Mouse (Mus musculus) hindbrain, embryonic 10.5 days (tissue): ENCODE data around the gene Sort1. TPM values are rescaled to one million over a fixed set of nuclear protein-coding genes. Genes with fewer than 3 reads are reported as not detected.
A peak's percentile ranks its signal among the peaks of the same experiment; 100 is the strongest.
"Not testable (repeated sequence)": the region's sequence is repeated elsewhere in the genome, so short reads cannot be mapped to it uniquely, and the experiment has no call there.

Source experiments
- DNase-seq: peaks from one replicate; pipeline ENCODE4 v3.0.0-alpha.2; 2017; ENCODE audit warnings: low spot score
- H3K27ac ChIP-seq: fragments of 300-500 bp; sonication (generic); 2 replicates; pipeline ENCODE4 v1.5.1; 2016; ENCODE audit warnings: mild to moderate bottlenecking, moderate library complexity
- H3K27me3 ChIP-seq: fragments of 300-500 bp; sonication (generic); 2 replicates; pipeline ENCODE4 v1.6.1; 2016; ENCODE audit warnings: mild to moderate bottlenecking; ENCODE audit not compliant: poor library complexity, insufficient read depth, severe bottlenecking
- H3K36me3 ChIP-seq: fragments of 300-500 bp; sonication (generic); 2 replicates; pipeline ENCODE4 v1.6.1; 2016; ENCODE audit warnings: mild to moderate bottlenecking, moderate library complexity
- H3K4me1 ChIP-seq: fragments of 300-500 bp; sonication (generic); replicated peaks from 2 replicates; pipeline ENCODE4 v1.6.1; 2016; ENCODE audit warnings: mild to moderate bottlenecking
- H3K4me3 ChIP-seq: fragments of 300-500 bp; sonication (generic); 2 replicates; pipeline ENCODE4 v1.5.1; 2016; ENCODE audit warnings: mild to moderate bottlenecking, moderate library complexity
- H3K9me3 ChIP-seq: fragments of 300-500 bp; sonication (generic); 2 replicates; pipeline ENCODE4 v1.6.1; 2016; ENCODE audit warnings: mild to moderate bottlenecking, moderate library complexity
- WGBS: fragments of 180-500 bp; shearing (Covaris S2); methylation state at CpG from one replicate; pipeline ENCODE4 v1.1.7; 2016; 5-methylcytosine and 5-hydroxymethylcytosine counted together
- polyA plus RNA-seq: library from polyadenylated mRNA; unstranded; fragments of >200 nt; fragmentation: Nextera tagmentation; extraction: Ambion mirVana; gene quantifications from 2 replicates; pipeline ENCODE4 v1.2.1, GENCODE M21; 2016

The Sort1 gene
- 15.9 and 19.7 TPM in 2 replicates for polyA plus RNA-seq

DNA sequence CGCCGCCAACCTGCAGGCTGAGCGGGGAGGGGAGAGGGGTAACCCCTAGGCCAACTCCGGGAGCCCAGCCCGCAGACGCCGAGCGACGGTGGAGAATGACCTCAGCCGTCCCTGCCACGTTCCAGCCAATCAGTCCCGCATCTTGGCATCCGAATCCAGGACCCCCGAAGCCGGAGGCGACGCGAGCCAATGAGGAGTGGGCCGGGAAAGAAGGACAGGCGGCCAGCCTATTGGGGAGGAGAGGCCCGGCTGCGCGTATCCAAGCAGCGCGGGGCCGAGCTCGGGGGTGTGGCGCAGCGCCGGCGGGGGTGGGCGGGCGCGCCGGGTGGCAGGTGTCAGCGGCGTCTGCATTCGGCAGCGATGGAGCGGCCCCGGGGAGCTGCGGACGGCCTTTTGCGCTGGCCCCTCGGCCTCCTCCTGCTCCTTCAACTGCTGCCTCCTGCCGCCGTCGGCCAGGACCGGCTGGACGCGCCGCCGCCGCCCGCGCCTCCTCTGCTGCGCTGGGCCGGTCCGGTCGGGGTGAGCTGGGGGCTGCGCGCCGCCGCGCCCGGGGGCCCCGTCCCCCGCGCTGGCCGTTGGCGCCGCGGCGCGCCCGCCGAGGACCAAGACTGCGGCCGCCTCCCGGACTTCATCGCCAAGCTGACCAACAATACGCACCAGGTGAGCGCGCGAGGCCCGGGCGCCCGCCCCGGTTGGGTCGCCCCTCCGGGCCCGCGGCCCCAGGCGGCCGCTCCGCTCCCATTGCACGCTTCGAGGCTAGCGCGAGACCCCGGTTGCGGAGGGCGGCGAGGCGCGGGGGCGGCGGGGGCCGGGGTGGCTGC is at the start of gene Sort1:
TSS of gene Sort1 (plus strand) at position 302 of the 821 bp plus-strand sequence.
- H3K9me3 ChIP-seq, result no peaks in the 10 kb centered on the region
- peaks cover 58% of the 10 kb centered on the region for H3K4me1 ChIP-seq
- peak within 1 kb of the TSS; percentile 95 for H3K27ac ChIP-seq
- DNase-seq, result peak; percentile 98
- H3K36me3 ChIP-seq, result peaks cover 15% of the 10 kb centered on the region
- no peaks in the 10 kb centered on the region for H3K27me3 ChIP-seq
- WGBS, result under 1% methylated on average over 109 of the region's 109 CpGs
- H3K4me3 ChIP-seq, result peak within 1 kb of the TSS; percentile 95

DNA sequence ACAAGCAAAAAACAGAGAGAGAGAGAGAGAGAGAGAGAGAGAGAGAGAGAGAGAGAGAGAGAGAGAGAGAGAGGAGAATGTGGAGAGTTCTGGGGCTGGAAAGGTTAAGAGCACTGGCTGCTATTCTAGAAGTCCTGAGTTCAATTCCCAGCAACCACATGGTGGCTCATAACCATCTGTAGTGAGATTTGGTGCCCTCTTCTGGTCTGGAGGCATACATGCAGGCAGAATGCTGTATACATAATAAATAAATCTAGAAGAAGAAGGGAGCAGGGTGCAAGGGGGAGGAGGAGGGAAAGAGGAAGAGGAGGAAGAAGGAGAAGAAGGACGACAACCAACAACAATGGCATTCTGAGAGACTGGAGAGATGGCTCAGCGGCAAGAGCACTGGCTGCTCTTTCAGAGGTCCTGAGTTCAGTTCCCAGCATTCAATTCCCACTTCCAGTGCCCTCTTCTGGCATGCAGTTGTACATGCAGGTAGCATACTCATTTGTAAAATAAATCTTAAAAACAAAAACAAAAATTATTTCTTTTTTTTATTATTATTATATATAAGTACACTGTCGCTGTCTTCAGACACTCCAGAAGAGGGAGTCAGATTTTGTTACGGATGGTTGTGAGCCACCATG is 46.3 kb upstream of the Sort1 start:
- not testable (repeated sequence) for H3K36me3 ChIP-seq

DNA sequence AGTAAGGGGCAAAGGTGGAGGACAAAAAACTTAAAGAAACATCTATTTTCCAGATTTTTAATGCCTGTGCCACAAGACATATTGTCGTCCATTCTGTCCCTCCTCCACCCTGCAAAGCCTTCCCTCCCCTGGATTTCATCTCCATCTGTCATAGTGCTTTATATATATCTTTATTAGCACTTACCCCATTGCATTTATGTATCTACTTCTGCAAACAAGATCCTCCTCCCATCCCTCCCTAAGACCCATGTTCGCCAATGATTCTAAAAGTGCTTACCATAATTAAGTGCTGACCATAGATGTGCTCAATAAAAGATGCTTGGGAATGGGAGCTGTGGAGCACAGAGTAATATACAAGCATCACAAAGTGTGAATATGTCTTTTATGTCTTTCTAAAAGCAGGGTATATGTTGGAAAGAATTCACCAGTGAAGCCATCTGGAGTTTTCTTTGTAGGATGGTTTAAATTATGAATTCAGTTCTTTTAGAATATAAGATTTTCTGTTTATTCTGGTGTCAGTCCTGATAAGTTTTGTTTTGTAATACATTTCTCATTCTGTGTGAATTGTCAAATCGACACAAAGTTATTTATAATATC is 42.5 kb upstream of the Sort1 start:
- H3K4me3 ChIP-seq, result no peak overlapping the region
- WGBS, result 93% methylated on average over 3 of the region's 3 CpGs
- H3K36me3 ChIP-seq, result no peaks in the 10 kb centered on the region
- no peak overlapping the region for H3K27ac ChIP-seq
- H3K4me1 ChIP-seq, result no peaks in the 10 kb centered on the region
- H3K27me3 ChIP-seq, result no peaks in the 10 kb centered on the region
- no peaks in the 10 kb centered on the region for H3K9me3 ChIP-seq
- DNase-seq, result no peak

More for the DNA sequence above, 46.3 kb upstream of the Sort1 start:
- not testable (repeated sequence) for H3K27ac ChIP-seq, H3K4me1 ChIP-seq, H3K27me3 ChIP-seq, DNase-seq, H3K4me3 ChIP-seq, H3K9me3 ChIP-seq
- WGBS, result 88% methylated on average over 4 of the region's 4 CpGs

DNA sequence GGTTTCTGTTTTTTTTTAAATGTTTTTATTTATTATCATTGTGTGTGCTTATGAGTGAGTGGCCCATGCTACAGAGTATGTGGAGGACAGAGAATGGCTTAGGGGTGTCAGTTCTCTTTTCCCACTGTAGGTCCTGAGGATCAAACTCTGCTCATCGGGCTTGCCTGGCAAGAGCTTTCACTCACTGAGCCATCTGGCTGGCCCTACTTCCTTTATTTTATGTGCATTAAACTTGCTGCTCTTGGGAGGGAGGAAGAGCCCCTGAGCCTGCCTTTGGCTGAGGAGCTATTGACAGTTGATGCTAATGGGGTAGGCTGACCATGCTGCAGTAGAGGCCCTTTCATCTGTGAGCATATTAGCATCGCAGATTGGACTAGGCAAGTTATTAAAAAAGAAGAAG is 37.0 kb upstream of the Sort1 start:
- WGBS, result 90% methylated on average over 2 of the region's 2 CpGs
- Histone ChIP-seq H3K4me1 (no peaks in the 10 kb centered on the region), H3K27me3 (no peaks in the 10 kb centered on the region), H3K9me3 (no peaks in the 10 kb centered on the region), H3K27ac (no peak overlapping the region), H3K36me3 (no peaks in the 10 kb centered on the region), H3K4me3 (no peak overlapping the region)
- no peak for DNase-seq

DNA sequence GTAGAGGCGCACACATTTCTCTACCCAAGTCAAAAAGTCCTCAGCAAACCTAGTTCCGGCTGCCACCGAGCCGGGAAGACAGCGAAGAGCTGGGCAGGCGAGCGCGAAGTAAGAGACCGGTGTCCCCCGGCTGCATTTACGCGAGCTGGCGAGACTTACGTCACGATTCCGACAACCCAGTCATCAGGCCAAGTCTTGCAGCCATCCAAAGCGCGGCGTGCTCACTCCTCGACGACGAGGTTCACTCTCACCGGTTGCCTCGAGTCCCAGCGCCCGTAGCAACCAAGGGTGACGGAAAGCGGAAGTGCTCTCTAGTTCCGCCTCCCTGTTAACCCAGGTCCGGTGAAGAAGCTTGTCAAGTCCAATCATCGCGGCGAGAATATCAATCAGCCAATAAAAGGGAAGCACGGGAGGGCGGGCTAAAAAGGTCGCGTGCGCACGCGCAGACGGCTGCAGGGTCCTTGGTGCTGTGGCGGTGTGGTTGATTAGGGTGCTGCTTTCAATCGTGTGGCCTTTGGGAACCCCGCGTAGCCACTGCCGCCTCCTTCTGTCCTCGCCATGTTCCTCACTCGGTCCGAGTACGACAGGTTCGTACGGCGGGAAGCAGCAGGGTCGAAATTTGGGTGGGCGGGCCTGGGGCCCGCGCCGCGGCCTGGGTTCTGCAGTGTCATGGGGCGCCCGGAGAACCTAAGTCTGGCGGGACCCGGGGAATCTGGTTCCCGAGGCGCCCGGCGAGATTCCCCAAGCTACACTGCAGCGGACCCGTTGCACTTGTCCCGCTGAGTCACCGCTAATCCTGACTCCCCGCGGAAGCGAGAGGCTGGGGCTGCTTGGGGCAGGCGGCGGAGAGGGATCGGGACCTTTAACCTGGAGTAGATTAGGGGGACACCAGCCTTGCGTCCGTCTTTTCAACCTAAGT is 26.9 kb upstream of the Sort1 start, which contains the start of gene Psma5:
TSS of gene Psma5 (plus strand) at position 208 of the 919 bp plus-strand sequence.
- Histone ChIP-seq H3K4me3 (peak within 1 kb of the TSS; percentile 97), H3K27ac (peak within 1 kb of the TSS; percentile 85)

DNA sequence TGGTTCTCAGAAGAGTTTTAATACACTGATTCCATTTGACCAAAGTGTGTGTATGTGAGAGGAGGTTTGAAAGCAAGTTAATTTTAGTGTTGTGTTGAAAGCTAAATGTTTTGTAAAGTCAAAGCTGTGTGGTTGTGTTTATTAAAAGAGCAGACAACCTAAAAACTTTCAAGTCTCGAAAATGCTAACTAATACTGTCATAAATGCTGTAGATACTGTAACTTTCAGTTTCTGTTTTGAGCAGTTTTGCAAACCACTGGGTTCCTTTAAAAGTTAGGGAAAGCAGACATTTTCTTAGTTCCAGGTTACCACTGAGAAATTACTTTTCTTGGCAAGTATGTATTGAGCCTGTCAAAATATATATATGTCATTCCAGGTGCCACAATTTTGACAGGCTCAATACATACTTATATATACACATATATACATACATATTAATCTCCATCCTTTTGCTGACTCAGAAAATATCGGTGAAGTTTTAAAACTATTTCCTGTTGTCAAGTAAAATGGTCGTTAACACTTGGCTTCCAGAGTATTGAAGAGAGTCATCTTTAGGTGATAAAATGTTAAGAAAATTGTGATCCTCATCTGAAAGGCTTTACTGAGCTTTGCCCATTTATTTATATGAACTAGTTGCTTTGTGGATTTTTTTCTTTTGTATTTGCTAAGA is 25.9 kb upstream of the Sort1 start:
- H3K4me1 ChIP-seq, result peaks cover 32% of the 10 kb centered on the region
- H3K9me3 ChIP-seq, result no peaks in the 10 kb centered on the region
- no peak for DNase-seq
- WGBS, result 80% methylated on average over 3 of the region's 3 CpGs
- H3K4me3 ChIP-seq, result peak overlapping the region; percentile 97
- H3K27ac ChIP-seq, result peak overlapping the region; percentile 85; the same call in 1 of the 2 replicates
- H3K36me3 ChIP-seq, result peaks cover 13% of the 10 kb centered on the region
- no peaks in the 10 kb centered on the region for H3K27me3 ChIP-seq

More for the DNA sequence above, 26.9 kb upstream of the Sort1 start, which contains the start of gene Psma5:
- H3K36me3 ChIP-seq, result peaks cover 3% of the 10 kb centered on the region
- H3K9me3 ChIP-seq, result no peaks in the 10 kb centered on the region
- peaks cover 32% of the 10 kb centered on the region for H3K4me1 ChIP-seq
- peak; percentile 97 for DNase-seq
- whole genome bisulfite sequencing, result under 1% methylated on average over 79 of the region's 79 CpGs
- no peaks in the 10 kb centered on the region for H3K27me3 ChIP-seq

DNA sequence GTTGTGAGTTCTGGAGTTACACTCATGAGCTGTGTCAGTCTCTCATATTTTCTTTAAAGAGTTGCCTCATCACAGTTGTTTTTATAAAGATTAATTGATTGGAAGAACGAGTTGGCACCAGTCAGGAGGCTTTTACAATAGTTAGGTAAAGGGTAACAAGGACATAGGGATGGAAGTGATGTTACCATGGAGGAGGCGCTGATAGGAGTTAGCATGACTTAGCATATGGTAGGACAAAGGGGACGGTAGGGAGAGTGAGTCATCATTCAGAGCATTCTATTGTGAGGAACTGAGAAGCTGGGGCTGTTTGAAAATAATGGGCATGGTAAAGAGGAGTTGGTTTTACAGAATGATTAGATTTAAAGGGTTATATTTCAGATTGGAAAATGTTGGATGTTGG is 24.6 kb upstream of the Sort1 start:
- H3K4me3 ChIP-seq, result no peak overlapping the region
- no peak overlapping the region for H3K27ac ChIP-seq
- DNase-seq, result no peak
- H3K4me1 ChIP-seq, result peaks cover 32% of the 10 kb centered on the region
- WGBS, result 69% methylated on average over 3 of the region's 3 CpGs
- no peaks in the 10 kb centered on the region for H3K27me3 ChIP-seq
- peaks cover 25% of the 10 kb centered on the region for H3K36me3 ChIP-seq
- no peaks in the 10 kb centered on the region for H3K9me3 ChIP-seq

DNA sequence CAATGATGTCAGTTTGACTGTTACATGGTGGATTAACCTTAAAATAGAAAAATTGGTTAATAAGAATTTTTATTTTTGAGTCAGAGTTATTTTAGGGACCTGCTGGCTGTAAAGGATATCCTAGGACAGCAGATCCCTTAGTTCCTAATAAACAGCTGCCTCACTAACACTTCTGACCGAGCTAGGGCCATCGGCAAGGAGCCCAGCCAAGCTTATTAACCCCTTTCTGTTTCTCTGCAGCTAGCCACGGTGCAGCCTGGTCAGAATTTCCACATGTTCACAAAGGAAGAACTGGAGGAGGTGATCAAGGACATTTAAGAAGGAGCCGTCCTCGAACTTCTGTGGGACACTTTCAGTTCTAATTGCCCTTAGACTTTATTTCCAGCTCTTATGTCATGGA is 4.4 kb upstream of the Sort1 start:
- H3K36me3 ChIP-seq, result peaks cover 57% of the 10 kb centered on the region
- not testable (repeated sequence) for H3K27ac ChIP-seq, H3K27me3 ChIP-seq, DNase-seq, H3K9me3 ChIP-seq, H3K4me3 ChIP-seq
- peaks cover 13% of the 10 kb centered on the region for H3K4me1 ChIP-seq
- WGBS, result 86% methylated on average over 5 of the region's 5 CpGs

DNA sequence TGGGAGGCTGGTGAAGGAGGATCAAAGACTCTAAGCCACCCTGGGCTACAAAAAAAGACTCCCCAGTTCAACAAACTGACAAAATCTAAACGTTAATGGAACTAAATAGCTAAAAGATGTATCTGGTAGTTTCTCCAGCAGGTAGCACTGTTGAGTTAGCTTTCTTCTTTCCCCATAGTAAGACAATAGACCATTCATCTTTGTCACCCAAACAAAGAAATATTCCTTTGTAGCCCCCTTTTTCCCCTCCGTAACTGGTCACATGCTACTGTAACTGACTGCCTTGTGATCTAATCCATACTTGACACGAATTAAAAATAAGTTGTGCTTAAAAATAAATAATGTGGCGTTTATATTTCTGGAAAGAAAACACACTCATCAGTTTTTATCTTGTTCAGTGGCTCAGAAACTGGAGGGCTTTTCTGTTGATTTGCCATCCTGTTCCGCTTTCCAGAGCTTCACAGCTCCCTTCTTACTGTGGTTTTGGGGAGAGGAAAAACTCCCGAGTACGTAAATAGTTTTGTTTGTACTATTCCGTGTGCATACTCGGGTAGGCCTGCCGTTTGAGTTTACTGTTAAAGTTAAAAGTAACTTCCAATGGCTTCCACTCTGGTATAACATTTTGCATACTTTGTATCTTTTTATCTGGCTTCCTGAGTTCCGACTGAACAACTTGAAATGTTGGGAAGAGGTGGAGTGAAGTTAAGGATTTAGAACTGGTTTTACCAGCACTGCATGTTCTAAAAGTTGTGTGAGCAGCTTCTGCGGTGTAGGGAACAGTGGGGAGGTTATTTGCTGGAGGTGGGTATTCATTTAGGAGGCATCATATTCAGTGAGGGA is 1.3 kb upstream of the Sort1 start:
- H3K4me1 ChIP-seq, result peaks cover 45% of the 10 kb centered on the region
- H3K27me3 ChIP-seq, result no peaks in the 10 kb centered on the region
- no peak for DNase-seq
- peak overlapping the region; percentile 95 for H3K27ac ChIP-seq
- no peaks in the 10 kb centered on the region for H3K9me3 ChIP-seq
- peak overlapping the region; percentile 95 for H3K4me3 ChIP-seq
- 30% methylated on average over 12 of the region's 12 CpGs for WGBS
- peaks cover 26% of the 10 kb centered on the region for H3K36me3 ChIP-seq

DNA sequence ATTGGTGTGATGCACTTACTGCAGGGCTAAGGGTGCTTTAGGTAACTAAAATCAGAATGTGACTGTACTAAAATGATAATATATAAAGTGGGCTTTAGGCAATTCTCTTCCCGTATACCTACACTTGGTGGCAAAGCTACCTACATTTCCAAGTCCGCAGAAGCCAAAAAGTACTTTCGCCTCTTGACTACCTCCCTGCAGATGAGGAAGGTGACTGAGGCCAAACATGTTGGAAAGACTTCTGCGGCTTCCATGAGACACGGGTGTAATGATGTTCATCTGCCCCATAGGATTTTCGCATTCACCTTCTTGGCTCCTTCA is 681 bp upstream of the Sort1 start:
- Histone ChIP-seq H3K36me3 (peaks cover 20% of the 10 kb centered on the region), H3K27me3 (no peaks in the 10 kb centered on the region), H3K4me1 (peaks cover 50% of the 10 kb centered on the region), H3K4me3 (peak overlapping the region; percentile 95), H3K27ac (peak overlapping the region; percentile 95), H3K9me3 (no peaks in the 10 kb centered on the region)
- WGBS, result 12% methylated on average over 6 of the region's 6 CpGs
- no peak for DNase-seq

DNA sequence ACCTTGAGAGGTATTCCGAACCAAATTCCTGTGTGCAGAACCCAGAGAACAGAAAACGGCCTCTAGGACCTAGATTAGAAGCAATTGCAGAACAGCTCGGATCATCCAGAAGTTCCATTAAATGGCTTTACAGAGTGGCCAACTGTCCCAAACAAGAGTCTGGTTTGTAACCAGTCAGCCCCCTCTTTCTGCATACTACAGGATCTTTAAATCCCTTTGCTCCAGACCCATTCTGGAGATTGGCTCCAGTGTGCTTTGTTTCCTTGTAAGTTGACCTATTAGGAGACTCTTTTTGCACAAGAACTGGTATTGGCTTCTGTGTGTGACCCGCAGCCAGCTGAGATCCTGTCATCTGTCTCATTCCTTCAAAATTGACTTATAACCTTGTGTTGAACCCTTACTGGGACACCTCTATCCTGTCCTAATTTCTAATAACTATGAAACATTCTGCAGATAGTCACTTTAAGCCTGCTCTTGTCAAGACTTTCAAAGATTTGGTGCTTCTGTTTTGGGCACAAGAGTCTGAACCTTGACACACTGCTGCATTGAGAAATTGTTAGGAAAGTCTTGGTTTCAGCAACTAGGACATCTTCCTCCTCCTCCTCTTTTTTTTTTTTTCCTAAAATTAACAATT is 1.3 kb downstream of the Sort1 start:
- no peak for DNase-seq
- Histone ChIP-seq H3K4me1 (peaks cover 68% of the 10 kb centered on the region), H3K36me3 (peaks cover 4% of the 10 kb centered on the region), H3K27me3 (no peaks in the 10 kb centered on the region), H3K4me3 (peak overlapping the region; percentile 95), H3K27ac (peak overlapping the region; percentile 95), H3K9me3 (no peaks in the 10 kb centered on the region)
- WGBS, result 61% methylated on average over 4 of the region's 4 CpGs
